ENCODE assay signal across 13 mouse cellular contexts in genomic region chr14:33104809-33105208, GRCm38 (mm10).
"Had no signal": no experiment of that assay in that cellular context is flagged by ENCODE, and none has a peak within 500 bp of the region (broad histone marks: within the 10 kb centered on the region; RNA-seq: fewer than 3 reads in every experiment).

No protein-coding gene starts in this region.

- H3K27me3 ChIP-seq: limb, embryonic 13.5 days; neural tube, embryonic 12.5 days had no signal

- H3K4me3 ChIP-seq: layer of hippocampus, adult 2 months; limb, embryonic 13.5 days; midbrain, embryonic 10.5 days; neural tube, embryonic 12.5 days had no signal

- H3K9me3 ChIP-seq: limb, embryonic 13.5 days; midbrain, embryonic 10.5 days; neural tube, embryonic 12.5 days had no signal

- H3K4me1 ChIP-seq: limb, embryonic 13.5 days; midbrain, embryonic 10.5 days; neural tube, embryonic 12.5 days had no signal

- DNase-seq: lung, adult 18-20 months; lung, postnatal 4 days; midbrain, embryonic 14.5 days; right cerebral cortex, postnatal 25 days; thymus, adult 18-20 months; thymus, postnatal 14 days had no signal

- H3K36me3 ChIP-seq: limb, embryonic 13.5 days; midbrain, embryonic 10.5 days; neural tube, embryonic 12.5 days had no signal

- H3K27ac ChIP-seq: layer of hippocampus, adult 2 months; limb, embryonic 13.5 days; liver, embryonic 14.5 days; midbrain, embryonic 10.5 days; neural tube, embryonic 12.5 days had no signal

- H3K9ac ChIP-seq: limb, embryonic 13.5 days; liver, embryonic 14.5 days; neural tube, embryonic 12.5 days had no signal

- ATAC-seq: intestine, postnatal 0 days; lung, postnatal 0 days had no signal

- H3K4me2 ChIP-seq: limb, embryonic 13.5 days; neural tube, embryonic 12.5 days had no signal
